Mouse (Mus musculus) common myeloid progenitor, adult 5-6 weeks (primary cell): ENCODE results near the gene Mrpl18. TPM values are rescaled to one million over a fixed set of nuclear protein-coding genes. Genes with fewer than 3 reads are reported as not detected.
A peak's percentile ranks its signal among the peaks of the same experiment; 100 is the strongest.
"Not testable (repeated sequence)": the region's sequence is repeated elsewhere in the genome, so short reads cannot be mapped to it uniquely, and the experiment has no call there.

Experiments used
- ATAC-seq: replicated peaks from 2 replicates; pipeline ENCODE4 v1.8.0; 2016; ENCODE audit warnings: low read depth, mild to moderate bottlenecking, moderate TSS enrichment, inconsistent platforms; ENCODE audit not compliant: poor library complexity, severe bottlenecking
- total RNA-seq: library from RNA; stranded (forward); fragments of 200-1000, 187-1606 nt; gene quantifications from 2 replicates; pipeline ENCODE4 v1.2.3, GENCODE M21; 2017

The Mrpl18 gene
- total RNA-seq, 1 experiment from 2014 or later: 205 TPM

DNA sequence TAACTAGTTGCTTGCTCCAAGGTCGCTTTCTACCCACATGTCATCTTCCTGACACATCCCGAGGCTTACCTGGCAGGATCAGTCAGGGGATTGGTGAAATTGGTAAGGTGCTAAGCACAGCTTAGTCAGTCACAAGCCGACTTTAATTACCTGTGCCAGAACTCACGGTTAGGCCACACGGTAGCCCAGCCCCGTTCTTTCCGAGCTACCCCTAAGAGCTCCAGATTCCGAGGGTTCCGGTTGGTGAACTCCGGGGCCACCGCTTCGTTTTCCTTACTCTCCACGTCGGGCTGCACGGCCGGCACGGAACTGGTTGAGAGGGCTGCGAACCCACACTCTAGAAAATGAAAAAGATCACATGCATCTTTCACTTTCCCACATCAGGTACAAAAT lies 661 bp downstream of the Mrpl18 start, which contains the start of gene Tcp1:
TSS of gene Tcp1 (plus strand) at position 214 of the 393 bp plus-strand sequence.
- peak; percentile 5 for ATAC-seq

DNA sequence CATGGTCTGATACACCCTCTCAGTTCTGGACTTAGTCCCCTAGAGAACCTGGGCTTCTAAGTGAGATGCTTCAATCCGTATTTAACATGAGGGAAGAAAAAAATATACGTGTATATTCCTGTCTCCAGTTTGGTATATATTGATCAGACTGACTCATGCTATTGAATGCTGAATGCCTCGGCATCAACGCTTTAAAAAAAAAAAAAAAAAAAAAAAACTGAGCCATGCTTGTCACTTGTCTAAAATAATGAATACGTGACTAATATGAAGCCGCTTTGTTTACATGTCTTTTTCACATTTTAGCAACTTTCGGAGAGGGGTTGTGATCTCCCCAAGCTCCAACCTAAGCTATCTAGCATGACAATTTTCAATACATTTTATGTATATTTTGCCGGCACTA lies 5.8 kb downstream of the Mrpl18 start:
- no peak for ATAC-seq

- no peak for ATAC-seq
These were observed 6.5 kb downstream of the Mrpl18 start, which contains the start of gene Pnldc1 for GRCm38 (mm10) chr17:12909361-12910280. Gene Pnldc1 (minus strand): TSS chr17:12910230.

DNA sequence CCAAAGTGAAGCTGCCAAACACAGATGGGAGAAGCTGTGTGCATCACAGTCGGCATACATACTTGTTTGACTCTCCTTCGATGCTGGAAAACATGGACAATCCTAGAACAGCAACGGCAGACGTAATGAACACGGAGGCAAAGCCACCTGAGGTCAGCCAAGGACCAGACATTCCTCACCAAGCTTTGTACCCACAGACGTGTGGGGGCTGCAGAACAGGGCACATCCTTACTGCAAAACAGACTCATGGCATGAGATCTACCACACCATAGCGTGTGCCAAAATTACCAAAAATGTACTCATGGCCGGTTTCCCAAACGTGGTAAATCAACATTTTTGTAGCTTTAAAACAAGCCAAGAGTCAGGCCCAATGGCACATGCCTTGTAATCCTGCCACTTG lies 9.7 kb downstream of the Mrpl18 start:
- no peak for ATAC-seq

GRCm38 (mm10) chr17:12905810-12906209 lies 10.3 kb downstream of the Mrpl18 start:
- no peak for ATAC-seq

DNA sequence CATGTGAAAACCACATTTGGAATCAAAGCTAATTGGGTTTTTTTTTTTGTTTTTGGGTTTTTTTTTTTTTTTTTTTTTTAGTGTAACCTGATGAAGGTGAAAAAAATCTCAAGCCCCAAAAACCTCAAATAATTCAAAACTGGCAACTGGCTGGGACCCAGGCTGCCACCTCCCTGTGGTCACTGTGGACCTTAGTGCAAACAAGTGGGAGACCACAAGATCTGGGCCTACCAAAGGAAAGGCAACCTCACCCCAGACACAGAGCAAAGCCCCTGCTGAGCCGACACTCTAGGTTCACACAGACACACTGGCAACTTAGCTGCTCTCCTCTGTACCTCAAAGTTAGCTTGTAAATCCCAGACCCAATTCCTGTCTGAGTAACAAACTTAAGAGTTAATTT lies 11.8 kb downstream of the Mrpl18 start:
- ATAC-seq: 0 out of 2 replicates have a peak, but pooled peaks have one; percentile 29

DNA sequence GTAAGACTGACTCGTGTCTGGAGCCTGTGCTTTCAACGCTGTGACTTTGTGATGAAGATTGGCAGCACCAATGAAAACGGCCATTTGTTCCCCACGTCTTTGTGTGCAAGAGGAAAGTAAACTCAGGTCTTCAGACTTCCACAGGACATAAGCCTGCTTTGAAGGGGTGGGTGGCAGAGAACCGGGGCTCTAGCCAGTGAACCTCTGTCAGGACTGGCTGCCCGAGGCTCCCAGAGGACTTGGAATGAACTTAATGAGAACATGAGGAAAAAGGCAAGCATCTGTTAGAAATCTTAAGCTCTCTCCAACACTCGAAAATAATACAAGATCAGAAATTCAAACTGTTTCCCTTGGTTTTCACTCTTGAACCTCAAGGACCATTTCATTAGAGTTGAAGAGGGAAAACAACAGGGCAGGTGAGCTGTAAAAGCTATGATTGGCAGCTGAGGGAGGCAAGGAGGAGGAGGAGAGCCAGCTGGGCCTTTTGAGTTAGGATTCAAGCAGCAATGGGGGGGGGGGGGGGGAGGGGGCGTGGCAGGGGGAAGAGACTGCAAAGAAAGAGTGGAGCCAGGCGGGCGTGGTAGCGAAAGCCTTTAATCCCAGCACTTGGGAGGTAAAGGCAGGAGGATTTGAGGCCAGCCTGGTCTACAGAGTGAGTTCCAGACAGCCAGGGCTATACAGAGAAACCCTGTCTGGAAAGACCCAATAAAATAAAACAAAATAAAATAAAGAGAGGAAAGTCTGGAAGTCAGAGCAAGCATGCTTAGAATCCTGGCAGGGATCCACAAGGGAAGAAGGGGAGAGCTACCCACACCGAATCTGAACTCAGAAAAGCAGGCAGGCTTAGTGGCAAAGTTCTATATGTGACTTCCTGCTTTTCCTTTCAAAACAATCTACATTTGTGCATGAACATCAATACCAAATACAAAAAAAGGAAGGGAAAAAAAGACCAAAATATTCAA lies 12.5 kb downstream of the Mrpl18 start:
- ATAC-seq: no peak

- no peak for ATAC-seq
These were observed 13.9 kb downstream of the Mrpl18 start for GRCm38 (mm10) chr17:12902291-12902690.

DNA sequence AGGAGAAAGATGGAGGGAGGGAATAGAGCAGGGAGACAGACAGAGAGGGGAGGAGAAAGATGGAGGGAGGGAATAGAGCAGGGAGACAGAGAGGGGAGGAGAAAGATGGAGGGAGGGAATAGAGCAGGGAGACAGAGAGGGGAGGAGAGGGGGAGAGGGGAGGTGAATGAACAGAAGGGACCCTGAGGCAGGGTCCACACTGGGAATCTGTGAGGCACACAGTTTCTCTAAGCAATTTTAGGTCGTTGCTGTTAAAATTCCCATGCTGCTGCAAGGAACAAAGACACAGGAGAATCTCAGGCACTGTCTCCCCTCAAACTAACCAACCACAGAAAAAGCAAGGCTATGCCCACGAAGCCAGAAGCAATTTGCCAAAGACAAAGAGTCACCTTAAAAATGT lies 17.5 kb downstream of the Mrpl18 start:
- not testable (repeated sequence) for ATAC-seq

DNA sequence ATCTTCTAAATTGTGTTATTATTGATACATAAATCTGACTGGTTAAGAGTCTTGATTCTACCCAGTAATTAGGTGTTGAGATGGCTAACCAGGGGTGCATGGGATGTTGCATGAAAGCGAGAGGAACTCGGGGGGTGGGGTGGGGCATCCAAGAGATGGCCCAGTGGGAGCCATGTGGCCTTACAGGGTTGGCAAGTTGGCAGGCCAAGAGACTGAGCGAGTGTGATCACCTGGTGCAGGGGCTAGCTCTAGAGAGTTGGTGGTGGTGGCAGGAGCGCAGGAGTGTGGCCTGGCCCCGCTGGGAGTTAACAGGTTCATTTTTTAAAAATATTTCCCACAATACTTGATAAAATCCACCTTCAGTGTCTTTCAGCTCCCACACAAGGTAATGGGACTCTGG lies 18.5 kb downstream of the Mrpl18 start:
- no peak for ATAC-seq

- ATAC-seq: no peak
These were observed 24.1 kb downstream of the Mrpl18 start for GRCm38 (mm10) chr17:12892033-12892432.

DNA sequence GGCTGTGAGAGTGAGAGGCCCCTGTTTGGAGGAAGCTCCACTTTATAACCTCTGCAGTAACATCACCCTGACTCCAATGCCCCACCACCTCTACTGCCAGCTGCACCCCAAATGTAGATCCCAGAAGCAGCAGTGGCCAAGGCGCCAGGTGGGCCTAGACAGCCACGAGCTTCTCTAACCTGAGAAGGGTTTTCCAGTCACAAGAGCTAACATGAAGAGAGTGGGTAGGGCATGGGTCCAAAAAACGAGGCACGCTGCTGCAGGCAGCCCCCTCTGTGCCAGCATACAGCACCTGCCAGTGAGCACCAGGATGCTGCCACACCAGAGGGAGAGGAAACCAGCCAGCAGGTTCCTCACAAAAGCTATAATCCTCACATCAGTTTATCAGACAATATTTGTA lies 25.1 kb downstream of the Mrpl18 start:
- no peak for ATAC-seq

DNA sequence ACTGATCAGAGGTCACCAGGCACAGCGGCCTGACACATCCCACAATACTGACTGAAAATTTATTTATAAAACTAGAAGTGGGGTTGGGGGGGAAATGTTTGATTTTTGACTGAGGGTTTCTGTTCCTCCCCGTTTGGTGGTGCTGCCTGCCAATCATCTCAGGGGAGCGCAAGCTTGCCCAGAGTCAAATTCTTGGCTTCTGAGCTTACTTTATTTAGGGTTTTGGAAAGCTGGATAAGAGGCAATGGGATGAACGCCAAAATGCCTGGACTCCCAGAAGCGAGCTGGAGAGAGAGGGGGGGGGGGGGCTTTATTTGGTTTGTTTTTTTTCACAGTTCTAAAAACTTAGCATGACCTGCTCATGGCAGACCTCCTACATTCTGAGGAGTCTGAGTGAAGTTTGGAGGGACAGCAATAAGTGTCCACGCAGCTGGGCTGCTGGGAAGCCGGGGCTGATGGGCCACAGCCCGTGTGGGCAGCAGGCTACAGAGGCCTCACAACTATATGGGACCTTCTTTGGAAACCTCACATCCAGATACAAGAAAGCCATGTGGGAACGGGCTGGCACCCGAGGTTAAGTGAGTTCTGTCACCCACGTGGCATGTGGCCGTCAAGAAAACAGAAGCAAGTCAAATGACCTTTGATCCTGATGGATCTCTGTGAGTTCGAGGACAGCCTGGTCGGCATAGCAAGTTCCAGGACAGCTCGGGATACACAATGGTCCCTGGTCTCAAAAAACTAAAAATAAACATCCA lies 28.9 kb downstream of the Mrpl18 start:
- no peak for ATAC-seq

DNA sequence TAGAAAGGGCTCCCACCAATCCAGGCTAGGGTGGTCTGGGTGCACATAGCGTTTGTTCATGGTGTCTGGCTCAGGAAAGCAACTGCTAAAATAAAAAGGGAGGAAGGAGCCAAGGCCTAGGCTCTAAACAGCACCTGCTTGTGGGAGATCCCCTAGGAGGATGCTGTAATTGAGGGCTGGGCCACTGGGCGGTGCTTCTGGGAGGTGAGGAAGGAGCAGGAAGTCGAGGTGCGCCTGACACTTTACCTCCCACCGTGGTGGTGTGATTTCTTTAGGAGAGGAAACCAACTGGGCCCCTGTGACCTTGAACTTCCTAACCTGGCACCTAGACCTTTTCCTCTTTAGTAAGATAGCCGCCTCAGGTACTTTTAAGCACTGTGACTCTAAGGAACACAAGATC lies 29.5 kb downstream of the Mrpl18 start:
- peak; percentile 47; the same call in 1 of the 2 replicates for ATAC-seq

DNA sequence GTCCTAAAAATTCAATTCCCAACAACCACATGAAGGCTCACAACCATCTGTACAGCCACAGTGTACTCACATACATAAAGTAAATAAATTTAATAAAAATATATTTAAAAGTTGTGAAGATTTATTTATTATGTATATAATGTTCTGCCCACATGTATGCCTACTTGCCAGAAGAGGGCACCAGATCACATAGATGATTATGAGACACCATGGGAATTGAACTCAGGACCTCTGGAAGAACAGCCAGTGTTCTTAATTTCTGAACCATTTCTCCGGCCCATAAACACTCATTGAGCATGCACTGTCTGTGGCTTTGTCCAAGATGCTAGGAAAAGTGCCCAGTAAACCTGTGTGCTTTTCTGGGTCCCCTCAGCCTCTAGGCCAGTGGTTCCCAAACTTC lies 34.9 kb downstream of the Mrpl18 start:
- ATAC-seq: no peak

- peak; percentile 81 for ATAC-seq
These were observed 36.0 kb downstream of the Mrpl18 start for GRCm38 (mm10) chr17:12880178-12880577.

GRCm38 (mm10) chr17:12875734-12876133 lies 40.4 kb downstream of the Mrpl18 start, which contains the start of gene Mrgprh:
Gene Mrgprh (plus strand): TSS chr17:12876034.
- ATAC-seq: no peak

GRCm38 (mm10) chr17:12872275-12873028 lies 43.7 kb downstream of the Mrpl18 start:
- ATAC-seq: no peak

DNA sequence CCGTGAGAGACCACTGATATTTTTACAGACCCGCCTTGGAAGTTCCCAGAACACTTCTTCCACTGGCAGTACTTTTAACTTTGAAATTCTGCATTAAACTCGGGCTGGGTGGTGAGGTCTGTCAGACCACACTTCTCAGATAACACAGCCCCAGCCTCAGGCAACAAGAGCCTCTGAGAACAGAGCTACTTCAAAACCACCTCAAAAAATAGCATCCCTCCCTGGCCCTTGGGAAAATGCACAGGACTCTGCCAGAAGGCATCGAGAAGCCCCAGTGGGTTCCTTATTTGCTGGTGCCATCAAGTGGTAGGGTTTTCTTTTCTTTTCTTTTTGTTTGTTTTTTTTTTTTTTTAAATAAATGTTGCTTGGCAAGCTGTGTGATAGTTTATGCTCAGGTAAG lies 47.5 kb downstream of the Mrpl18 start:
- 0 out of 2 replicates have a peak, but pooled peaks have one; percentile 30 for ATAC-seq
